Mouse (Mus musculus) left cerebral cortex, adult 9 months (tissue): ENCODE measurements around the gene Hpf1.

Experiments used
- DNase-seq, 2 experiments: peaks; one replicate each; pipeline ENCODE4 v3.0.0; 2022; ENCODE audit warnings: low spot score in 2 of 2

The Hpf1 gene

GRCm38 (mm10) chr8:60895878-60896277 is 5.7 kb downstream of the Hpf1 start:
- no peak for DNase-seq

DNA sequence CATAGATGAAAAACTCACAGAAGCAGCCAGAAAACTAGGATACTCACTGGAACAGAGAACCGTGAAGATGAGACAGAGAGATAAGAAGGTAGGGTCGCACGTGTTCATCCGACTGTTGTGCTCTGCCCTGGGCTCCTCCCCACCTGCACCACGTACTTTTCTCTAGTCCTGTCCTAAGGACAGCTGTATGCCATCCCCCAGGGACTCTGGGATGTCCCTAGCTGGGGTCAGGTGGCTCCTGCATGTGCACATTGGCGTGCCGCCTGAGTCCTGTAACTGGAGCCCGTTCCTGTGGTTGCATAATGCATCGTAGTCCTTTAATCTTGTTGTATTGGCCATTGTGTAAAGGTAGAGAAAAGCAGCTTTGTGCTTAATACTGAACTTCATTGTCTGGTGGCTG is 9.9 kb downstream of the Hpf1 start:
- no peak for DNase-seq

GRCm38 (mm10) chr8:60912081-60912480 is 21.9 kb downstream of the Hpf1 start:
- no peak for DNase-seq

DNA sequence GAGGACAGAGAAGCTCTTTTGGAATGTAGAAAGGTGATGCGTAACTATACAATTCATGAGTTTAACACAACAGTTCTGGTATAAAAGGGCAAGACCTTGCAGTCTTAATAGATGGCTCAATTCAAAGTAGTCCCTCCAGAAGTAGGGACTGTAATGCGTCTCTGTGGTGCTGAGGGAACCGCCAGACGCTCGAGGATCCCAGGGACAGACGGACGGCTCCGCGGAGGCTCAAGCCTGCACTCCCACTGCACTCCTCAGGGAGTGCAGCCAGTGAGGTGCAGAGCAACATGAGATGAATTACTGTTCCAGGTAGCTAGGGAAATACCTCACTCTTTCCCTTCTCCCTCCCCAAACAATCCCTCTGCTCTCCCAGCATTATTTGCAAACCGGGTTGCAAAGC is 22.3 kb downstream of the Hpf1 start:
- no peak for DNase-seq

GRCm38 (mm10) chr8:60919069-60919468 is 28.9 kb downstream of the Hpf1 start:
- DNase-seq = no peak

DNA sequence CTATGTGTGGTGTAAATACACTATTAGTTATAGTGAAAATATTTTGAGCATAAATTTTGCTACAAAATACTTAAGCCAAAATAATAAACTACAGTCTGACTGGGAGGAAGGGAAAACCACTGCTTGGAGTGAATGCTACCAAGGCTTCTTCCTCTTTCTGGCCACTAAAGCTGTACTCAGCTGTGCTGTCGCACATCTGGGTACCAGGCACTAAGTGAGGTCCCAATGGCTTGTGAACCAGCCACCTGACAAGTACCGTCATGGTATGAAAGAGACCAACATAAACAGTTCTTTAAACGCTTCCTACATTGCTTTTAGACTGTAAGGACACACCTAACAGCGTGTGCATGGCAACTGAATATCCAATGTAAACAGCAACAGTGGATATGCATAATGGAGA is 30.0 kb downstream of the Hpf1 start:
- no peak for DNase-seq

DNA sequence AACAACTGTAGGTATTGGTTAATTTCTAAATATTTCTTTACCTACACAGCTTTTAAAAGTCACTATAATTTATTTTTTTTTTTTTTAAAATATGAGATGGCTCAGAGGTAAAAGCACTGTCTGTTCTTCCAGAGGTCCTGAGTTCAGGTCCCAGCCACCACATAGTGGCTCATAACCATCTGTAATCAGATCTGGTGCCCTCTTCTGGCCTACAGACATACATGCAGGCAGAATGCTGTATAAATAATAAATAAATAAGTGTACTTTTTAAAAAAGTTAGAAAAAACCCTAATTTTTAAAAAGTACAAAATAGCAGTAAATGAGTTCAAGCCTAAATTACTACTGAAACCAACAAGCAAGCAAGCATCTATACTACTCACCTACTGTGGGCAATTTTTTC is 43.4 kb downstream of the Hpf1 start:
- no peak for DNase-seq

DNA sequence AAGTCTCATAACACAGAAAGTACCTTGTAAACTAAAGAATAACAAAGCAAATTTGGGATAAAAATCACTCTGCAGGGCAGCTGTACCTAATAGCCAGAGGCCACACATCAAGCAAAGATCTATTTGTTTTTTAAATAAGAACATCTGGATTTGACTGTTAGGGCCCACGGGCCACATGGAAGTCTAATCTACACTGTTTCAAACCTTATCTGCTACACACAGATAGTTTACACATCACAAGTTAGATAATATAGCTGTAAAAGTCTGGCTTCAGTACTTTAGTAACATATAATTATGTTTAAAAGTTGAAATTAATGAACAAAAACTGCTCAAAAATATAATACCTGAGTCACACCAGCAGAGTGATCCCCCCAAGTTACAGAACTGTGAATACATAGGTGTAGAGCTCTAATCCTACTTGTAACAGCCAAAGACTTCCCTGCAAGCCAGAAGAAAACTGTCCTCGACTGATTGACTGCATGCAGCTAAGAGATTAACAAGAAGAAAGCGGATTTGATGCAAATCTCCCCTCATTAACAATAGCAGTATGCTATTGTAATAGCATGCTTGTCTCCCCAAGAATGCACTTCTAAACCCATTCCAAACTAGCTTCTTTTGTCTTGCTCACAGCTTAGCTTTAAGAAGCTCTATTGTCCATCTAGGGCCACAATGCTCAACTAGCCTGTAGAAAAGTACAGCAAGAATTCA is 48.7 kb downstream of the Hpf1 start:
- no peak for DNase-seq

- no peak for DNase-seq
Observed at GRCm38 (mm10) chr8:60942867-60943266, 52.6 kb downstream of the Hpf1 start.

GRCm38 (mm10) chr8:60947503-60947902 is 57.3 kb downstream of the Hpf1 start:
- no peak for DNase-seq

DNA sequence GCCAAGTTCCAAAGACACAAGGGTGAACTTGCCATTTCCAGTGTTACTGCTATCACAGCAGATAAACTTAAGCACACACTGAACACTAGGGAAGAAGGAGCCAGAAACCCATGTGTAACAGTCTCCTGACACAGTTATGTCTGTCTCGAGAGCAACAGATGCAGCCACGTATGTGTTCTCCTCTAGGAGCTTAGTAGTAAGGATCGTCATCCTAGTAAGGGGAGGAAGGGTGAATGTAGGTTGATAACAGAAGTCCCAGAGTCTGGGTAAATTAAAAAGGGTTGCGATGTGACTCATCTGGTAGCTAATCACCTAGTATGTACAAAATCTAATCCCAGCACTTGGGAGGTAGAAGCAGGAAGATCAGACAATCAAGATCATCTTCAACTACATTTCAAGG is 59.6 kb downstream of the Hpf1 start:
- no peak for DNase-seq

GRCm38 (mm10) chr8:60951271-60951670 is 61.1 kb downstream of the Hpf1 start:
- no peak for DNase-seq

DNA sequence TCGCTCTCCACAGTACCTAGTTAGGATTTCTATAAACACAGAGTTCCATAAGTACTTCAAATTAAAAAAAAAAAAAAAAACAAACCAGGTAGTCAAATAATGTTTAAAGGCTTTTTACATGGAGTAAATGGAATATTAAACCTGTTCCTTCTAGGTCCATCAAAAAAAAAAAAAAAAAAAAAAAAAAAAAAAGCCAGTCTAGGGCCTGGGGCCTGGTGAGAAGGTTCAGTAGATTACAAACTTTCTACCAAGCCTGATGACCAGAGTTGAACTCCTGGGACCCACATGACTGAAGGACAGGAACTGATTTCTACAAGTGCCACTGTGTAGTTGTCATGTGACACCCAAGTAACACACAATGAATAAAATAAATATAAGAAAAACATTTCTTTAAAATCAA is 61.5 kb downstream of the Hpf1 start:
- no peak for DNase-seq

- no peak for DNase-seq
Observed at GRCm38 (mm10) chr8:60952803-60953202, 62.6 kb downstream of the Hpf1 start.

DNA sequence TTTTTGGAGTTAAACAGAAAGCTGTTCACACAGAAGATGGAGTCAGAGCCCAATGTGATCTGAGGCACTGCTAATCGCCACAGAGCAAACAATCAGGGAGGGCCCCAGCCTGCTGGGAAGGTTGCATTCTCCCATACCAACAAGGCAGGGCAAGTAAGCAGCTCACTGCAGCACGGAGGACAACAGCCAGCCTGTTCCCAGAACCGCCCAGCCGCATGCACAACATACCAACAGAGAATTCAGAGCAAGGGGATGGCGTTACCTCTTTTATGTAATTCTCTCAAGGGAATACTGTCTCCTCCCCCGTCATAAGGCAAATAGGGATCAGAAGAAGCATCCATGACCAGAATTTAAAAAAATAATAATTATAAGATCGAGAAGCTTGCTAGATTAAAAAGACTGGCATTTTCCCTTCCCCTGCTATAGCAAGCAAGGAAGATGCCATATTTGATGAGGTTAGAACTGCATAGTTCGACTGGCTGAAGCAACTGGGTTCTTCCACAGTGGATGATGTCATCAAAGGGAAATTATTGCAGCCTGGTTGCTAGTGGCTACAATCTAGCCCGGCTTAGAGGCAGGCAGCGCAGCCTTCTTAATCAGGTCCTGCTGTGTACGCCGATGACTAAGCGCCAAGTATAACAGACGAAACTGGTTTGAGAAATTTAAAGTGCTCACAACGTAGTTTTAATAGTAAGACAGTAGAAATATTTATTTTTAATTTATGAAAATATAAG is 64.2 kb downstream of the Hpf1 start:
- peak; percentile 86 to 87 for DNase-seq

- no peak for DNase-seq
Observed at GRCm38 (mm10) chr8:60956847-60957246, 66.6 kb downstream of the Hpf1 start.
